Mouse (Mus musculus) heart, postnatal 36 days (tissue): ENCODE measurements around the gene Cbx1. TPM values are rescaled to one million over a fixed set of nuclear protein-coding genes. Genes with fewer than 3 reads are reported as not detected.
"Not testable (repeated sequence)": the region's sequence is repeated elsewhere in the genome, so short reads cannot be mapped to it uniquely, and the experiment has no call there.

Source experiments
- DNase-seq, 2 experiments: peaks; one replicate each; pipeline ENCODE4 v3.0.0; 2021 to 2022
- intact Hi-C: fragments of 180-260 bp; cut with DNase I; formaldehyde crosslinking; loops from one replicate; pipeline ENCODE4 v1.15.1; 2025
- total RNA-seq, 2 experiments: library from RNA; stranded (reverse); gene quantifications; 2 replicates each; pipeline ENCODE4 v1.2.3; 2021

Gene Cbx1
- total RNA-seq, 2 experiments from 2014 or later, result 32.5 to 35.2 TPM

DNA sequence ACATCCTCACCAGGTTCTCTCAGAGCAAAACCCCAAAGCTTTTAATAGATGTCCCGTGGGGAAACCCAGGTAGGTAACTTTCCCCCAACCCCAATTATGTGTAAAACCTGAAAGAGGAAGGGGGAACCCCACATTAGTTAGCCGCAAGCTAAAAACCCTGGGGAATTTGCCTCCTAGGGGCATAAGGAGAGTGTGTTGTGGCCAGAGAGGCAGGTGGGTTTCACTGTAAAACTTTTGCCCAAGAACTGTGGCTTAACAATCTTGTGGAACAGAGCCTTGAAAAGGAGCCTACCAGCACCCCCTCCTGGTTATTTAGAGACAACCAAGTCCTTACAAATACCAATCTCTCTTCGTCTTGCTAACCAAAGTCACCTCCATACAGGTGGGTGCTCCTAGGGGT lies 14.4 kb upstream of the Cbx1 start:
- DNase-seq, result no peak
- intact Hi-C loops, result no loop called here

DNA sequence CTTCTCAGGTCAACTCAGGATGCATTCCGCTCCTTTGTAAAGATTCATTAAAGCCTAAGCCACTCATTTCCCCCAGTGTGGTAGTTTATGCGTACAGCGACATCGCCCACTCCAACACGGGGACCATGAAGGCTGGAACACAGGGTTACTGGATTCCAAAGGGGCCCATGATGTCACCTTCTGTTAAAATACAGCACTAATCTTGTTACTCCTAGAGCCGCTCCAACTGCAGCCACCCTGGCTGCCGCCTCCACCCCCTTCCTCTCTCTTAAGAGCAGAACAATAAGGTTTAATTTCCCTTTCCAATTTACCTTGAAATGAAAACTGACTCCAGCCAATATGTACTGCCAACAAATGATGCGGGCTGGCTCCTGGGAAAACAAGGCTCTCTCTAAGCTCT lies 13.9 kb upstream of the Cbx1 start:
- intact Hi-C loops, result loop anchor here (5.0 kb wide), 1 partner anchor 137 kb away; no protein-coding TSS in a partner anchor
- peak in 1 of 2 experiments; percentile 19 for DNase-seq

DNA sequence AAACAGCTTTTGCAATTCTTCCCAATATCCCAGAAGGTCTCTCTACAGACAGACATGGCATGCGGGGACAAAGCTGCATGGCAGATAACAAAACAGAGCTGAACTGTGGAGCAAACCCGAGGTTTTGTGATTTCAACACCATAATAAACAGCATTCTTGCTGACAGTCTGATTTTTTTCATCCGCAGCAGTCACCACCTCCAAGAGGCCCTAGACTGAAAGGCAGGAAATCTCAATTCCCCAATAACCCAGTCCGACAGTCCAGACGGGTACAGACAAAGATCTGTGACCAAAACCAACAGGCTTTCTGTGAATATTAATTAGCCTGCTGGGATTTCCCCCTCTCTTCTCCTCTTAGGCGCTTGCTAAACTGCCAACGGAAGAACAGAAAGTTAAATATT lies 13.3 kb upstream of the Cbx1 start:
- intact Hi-C loops, result loop anchor here (5.0 kb wide), 1 partner anchor 137 kb away; no protein-coding TSS in a partner anchor
- DNase-seq, result no peak

DNA sequence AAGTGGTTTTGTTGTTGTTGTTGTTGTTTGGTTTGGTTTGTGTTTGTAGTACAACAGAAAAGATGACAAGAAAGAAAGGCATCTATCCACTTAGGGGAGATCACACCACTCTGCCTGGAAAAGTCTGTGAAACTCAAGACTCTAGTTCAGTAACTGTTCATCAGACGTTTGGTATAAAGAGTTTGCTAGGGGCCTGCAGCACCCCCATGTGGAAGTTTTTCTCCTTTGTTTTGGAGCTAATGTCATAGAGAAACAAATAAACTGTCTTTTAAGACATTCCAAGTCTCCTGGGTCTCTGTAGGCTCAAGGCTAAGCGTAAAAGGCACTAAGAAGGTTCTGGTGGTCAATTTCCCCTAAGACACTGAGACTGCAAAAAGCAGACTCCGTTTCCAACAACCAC lies 12.9 kb upstream of the Cbx1 start:
- no peak for DNase-seq
- intact Hi-C loops, result loop anchor here (5.0 kb wide), 1 partner anchor 136 kb away; no protein-coding TSS in a partner anchor

DNA sequence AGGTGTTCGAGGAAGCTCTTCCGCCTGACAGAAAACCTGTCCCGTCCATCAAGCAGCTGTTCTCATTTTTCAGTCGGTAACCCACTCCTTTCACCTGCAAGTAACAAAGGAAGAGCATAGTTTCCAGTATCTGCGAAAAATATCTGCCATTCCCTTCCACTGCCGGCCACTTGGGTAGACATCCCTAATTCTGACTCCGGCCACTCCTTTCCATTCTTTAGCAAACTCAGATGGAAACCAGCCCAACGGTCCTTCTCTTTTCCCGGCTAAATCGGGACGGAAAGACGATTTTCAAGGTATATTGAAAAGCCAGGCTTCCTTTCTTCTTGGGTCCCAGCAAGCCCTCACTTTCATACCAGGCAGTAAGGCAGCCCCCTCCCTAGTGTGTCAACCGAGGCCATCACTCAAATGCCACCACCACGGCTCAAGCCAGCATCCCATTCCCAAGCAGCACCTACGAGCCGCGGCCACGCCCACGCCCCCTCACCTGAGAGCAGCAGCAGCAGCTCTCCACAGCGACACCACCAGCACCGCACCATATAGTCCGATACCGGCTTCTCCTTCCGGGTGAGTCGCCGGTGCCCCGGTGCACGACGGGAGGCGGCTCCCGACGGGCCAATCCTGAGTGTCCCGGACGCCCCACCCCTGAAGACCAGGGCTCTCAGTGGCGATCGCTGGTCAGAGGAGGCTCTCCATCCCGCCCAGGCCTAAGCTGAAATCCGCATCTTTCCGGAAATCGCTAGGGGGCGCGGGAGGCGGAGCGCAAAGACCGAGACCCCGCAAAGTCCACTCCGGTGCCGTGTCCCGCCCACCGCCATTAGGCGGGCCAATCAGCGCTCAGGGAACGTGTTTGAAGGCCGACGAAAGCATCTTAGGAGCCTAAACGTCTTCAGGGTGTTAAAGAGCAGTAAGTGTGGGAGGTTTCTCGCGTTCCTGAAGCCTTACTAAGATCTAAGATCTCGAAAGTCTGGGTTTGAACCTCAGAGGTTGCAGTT lies 11.7 kb upstream of the Cbx1 start, which contains the start of gene Snx11:
TSS of gene Snx11 (minus strand) at position 592 of the 995 bp plus-strand sequence.
- intact Hi-C loops, result loop anchor here (5.0 kb wide), 1 partner anchor 135 kb away; no protein-coding TSS in a partner anchor
- DNase-seq, result peak; percentile 99

DNA sequence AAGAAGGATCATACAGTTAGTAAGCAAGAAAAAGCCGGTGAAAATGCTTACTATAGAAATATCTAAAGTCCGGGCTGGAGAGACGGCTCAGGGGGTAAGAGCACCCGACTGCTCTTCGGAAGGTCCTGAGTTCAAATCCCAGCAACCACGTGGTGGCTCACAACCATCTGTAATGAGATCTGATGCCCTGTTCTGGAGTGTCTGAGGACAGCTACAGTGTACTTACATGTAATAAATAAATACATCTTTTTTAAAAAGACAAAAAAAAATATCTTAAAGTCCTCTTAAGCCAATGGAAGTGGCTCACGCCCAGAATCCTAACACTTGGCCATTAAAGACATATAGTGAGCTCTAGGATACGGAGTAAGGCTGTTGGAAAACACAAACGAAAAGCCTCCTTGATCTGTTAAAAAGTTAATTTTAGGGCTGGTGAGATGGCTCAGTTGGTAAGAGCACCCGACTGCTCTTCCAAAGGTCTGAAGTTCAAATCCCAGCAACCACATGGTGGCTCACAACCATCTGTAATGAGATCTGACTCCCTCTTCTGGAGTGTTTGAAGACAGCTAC lies 10.8 kb upstream of the Cbx1 start:
- intact Hi-C loops, result loop anchor here (5.0 kb wide), 1 partner anchor 134 kb away; no protein-coding TSS in a partner anchor
- DNase-seq, result not testable (repeated sequence)

DNA sequence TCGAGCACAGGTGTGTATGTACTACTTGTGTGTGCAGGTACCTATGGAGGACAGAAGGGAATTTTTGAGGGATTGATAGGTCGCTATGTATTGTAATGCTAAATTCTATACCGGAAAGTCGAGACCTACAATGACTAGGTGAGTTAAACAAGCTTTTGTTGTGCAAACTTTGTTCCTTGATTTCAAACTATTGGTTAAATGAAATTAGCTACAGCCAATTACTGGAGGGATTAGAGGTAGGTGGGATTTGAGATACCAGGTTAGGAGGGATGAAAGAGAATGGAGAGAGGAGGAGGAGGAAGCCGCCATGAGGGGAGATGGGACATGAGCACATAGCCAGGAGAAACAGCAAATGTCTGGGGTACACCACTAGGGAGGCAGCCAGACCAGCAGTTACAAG lies 8.6 kb upstream of the Cbx1 start:
- intact Hi-C loops, result no loop called here
- DNase-seq, result no peak

DNA sequence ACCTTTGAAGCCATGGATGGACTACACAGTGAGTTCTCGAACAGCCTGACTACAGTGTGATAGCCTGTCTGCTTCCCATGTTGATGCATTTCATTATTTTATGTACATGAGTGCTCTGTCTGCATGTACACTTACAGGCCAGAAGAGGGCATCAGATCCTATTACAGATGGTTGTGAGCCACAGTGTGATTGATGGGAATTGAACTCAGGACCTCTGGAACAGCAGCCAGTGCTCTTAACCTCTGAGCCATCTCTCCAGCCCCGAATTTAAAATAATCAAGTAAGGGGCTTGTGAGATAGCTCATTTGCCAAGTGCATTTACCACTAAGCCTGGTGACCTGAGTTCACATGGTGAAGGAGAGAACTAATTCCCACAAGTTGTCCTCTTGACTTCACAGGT lies 7.5 kb upstream of the Cbx1 start:
- no peak for DNase-seq
- intact Hi-C loops, result no loop called here

DNA sequence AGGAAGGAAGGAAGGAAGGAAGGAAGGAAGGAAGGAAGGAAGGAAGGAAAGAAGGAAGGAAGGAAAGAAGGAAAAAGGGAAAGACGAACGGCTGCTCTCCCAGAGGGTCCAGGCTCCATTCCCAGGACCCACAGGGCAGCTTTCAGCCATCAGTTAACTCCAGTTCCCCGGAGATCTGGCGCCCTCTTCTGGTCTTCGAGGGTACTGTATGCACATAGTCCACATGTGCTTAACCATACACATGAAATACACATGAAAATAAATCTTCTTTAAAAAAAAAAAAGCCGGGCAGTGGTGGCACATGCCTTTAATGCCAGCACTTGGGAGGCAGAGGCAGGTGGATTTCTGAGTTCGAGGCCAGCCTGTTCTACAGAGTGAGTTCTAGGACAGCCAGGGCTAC lies 4.1 kb upstream of the Cbx1 start:
- intact Hi-C loops, result not testable (repeated sequence)
- peak; percentile 61 to 77 for DNase-seq

DNA sequence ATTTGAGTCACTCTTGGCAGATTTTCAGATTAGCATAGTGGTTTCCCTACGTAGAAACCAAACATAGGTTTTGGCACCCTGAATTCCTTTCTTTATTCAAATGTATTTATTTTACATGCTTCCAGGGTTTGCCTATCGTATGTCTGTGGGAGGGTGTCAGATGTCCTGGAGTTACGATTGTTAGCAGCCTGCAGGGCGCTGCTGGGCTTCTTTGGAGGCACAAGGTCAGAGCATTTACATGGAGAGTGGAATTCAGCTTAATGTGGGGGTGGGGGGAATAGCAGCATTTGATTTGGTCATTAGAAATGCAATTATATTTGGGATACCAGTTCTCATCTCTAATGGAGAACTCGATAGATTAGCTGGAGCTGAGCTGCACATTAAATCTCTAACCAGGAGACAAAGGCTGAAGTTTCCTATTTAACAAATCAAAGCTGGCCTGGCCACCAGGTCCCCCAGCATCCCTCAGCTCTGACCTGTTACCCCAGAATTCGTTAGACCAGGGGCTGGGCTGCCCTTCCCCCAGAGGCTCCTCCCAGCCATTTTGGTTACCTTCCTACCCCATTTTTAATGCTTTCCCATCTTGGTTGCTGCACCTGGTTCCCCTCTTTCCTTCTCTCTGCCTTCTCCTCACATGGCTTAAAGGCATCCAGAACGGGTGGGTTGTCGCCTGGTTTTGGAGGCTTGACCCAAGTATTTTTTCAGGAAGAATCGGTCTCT lies 2.0 kb upstream of the Cbx1 start:
- no peak for DNase-seq
- intact Hi-C loops, result no loop called here

DNA sequence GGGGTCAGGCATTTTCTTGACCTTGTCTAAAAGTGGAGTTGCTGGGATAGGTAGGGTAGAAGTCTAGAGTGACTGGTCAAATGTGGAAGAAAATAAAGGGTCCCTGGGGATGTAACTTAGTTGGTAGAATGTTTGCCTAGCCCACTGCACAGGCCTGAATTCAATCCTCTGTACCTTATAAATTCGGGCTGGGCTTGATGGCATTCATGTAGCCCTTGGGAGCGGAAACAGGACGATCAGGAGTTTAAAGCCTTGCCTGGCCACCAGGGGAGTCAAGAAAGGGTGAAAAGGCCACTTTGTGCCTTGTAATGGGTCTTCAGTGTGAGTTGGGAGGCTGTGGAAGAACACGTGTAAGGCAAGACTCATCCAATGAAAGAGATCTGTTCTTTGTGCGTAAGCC lies 1.1 kb downstream of the Cbx1 start:
- intact Hi-C loops, result loop anchor here (1.0 kb wide), 1 partner anchor 39 kb away; the partner anchor contains the start of gene Nfe2l1
- DNase-seq, result no peak

DNA sequence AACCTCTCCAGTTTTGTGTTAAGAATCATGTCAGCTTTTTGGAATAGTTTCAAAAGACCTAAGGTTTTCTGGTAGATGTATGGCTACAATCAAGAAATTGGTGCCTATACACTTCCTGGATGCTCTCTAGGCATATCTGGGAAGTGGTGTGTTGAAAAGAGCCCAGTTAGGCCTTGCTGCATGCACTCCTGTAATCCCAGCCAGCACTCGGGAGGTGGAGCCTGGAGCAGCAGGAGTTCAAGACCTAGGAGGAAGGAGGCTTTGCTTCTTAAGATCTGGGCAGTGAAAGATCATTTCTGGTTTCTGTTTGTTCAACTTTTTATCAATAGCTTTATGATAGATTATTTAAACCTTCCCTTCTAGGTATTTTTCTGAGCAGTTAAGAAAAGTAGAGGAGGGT lies 1.8 kb downstream of the Cbx1 start:
- DNase-seq, result no peak
- intact Hi-C loops, result no loop called here

DNA sequence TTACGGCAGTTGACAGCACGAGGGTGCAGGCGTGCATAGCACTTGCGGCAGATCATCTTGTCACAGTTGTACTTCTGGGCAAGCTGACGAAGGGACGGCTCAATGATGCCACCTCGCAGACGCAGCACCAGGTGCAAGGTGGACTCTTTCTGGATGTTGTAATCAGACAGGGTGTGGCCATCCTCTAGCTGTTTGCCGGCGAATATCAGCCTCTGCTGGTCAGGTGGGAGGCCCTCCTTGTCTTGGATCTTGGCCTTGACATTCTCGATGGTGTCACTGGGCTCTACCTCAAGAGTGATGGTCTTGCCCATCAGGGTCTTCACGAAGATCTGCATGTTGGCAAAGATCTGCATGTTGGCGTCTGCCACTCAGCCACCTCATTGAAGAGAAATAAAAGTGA lies 6.6 kb downstream of the Cbx1 start:
- no peak for DNase-seq
- intact Hi-C loops, result no loop called here

DNA sequence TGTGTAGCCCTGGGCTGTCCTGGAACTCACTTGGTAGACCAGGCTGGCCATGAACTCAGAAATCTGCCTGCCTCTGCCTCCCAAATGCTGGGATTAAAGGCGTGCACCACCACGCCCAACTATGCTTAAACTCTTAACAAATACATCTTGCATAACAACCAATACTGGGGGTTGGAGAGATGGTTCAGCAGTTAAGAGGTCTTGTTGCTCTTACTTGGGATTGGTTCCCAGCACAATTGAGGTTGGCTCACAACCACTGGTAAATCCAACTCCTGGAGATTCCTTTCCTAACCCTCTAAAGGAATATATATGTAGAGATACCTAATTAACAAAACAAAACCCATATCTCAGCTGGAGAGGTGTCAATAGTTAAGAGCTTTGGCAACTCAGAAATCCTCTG lies 7.2 kb downstream of the Cbx1 start:
- no peak for DNase-seq
- intact Hi-C loops, result no loop called here

DNA sequence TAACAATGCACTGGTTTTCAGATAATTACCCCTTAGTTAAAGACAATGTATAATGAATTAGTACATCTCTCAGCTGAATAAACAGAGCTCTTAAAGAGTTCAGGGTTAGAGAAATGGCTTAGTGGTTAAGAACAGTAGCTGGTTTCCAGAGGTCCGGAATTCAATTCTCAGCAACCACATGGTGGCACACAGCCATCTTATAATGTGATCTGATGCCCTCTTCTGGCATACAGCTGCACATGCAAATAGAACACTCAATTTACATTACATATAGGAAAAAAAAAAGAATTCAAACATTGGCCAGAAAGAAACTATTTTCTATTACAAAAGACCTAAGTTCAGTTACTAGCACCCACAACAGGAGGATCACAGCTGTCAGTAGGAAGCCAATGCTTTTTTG lies 7.7 kb downstream of the Cbx1 start:
- no peak for DNase-seq
- intact Hi-C loops, result no loop called here

DNA sequence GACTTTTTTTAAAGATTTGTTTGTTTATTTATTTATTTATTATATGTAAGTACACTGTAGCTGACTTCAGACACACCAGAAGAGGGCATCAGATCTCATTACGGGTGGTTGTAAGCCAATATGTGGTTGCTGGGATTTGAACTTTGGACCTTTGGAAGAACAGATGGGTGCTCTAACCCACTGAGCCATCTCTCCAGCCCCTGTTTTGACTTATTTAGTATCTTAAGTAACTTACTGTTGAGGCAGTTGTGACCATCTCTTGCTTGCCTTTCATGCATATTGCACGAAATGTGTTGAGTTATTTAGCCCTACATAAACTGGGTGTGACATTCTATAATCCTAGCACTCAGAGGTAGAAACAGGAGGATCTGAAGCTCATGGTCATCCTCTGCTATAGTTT lies 10.6 kb downstream of the Cbx1 start:
- DNase-seq, result no peak
- intact Hi-C loops, result no loop called here

DNA sequence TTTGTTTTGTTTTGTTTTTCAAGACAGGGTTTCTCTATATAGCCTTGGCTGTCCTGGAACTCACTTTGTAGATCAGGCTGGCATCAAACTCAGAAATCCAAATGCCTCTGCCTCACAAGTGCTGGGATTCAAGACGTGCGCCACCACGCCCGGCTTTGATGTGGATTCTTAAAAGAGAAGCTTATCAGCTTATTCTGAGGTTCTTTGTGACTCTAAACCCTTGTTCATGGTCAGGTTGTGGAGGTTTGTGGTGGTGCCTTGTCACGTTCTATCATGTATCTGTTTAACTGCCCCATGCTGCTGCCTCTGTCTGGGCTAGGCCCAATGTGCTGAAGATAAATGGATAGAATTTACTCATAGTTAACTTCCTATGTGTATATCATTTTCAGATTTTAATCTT lies 16.7 kb downstream of the Cbx1 start:
- intact Hi-C loops, result no loop called here
- DNase-seq, result no peak

DNA sequence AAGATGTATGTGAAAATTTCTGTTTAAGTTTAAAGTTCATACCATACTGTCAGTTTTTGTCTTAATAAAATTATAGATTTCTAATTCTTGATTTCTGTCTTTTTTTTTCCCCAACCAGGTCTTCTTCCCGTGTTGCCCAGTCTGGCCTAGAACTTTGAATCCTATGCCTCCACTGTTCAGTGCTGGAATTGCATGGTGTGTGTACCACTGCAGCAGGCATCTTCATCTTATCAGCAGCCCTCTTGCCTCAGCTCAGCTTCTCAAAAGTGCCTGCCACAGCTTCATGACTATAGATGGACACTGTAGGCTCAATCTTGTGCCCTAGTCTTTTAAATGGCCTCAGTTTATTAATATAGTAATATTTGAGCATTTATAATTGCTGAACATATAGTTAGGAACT lies 19.1 kb downstream of the Cbx1 start:
- DNase-seq, result no peak
- intact Hi-C loops, result no loop called here

DNA sequence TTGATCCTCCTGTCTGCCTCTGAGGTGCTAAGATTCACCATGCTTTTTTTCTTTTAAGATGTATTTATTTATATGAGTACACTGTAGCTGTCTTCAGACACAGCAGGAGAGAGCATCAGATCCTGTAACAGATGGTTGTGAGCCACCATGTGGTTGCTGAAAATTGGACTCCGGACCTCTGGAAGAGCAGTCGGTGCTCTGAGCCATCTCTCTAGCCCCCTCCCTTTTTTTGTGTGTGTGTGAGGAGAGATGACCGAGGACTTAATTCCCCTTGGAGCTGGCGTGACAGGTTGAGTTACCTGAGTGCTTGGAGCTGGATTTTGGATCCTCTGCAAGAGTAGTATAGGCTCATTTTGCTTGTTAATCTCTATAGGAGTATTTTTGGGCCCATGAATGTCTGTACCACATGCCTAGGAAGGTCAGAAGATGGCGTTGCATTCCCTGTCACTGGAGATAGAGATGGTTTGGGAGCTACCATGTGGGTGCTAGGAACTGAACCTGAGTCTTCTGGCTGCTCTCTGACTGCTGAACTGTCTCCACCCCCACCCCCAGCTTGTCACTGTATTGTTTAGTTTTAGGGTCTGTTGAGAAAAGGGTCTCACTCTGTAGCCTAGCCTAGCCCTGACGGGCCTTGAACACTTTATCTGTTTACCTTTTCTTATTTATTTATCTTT lies 20.8 kb downstream of the Cbx1 start:
- intact Hi-C loops, result no loop called here
- no peak for DNase-seq

DNA sequence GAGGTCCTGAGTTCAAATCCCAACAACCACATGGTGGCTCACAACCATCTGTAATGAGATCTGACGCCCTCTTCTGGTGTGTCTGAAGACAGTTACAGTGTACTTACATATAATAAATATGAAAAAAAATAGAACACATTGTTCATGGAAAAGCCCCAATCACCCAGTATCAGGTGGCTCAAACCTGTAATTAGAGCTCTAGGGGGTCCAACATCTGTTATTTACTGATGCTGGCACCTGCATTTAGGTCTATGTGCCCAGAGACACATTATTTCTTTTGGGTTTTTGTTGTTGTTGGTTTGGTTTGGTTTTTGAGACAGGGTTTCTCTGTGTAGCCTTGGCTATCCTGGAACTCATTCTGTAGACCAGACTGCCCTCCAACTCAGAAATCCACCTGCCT lies 22.3 kb downstream of the Cbx1 start:
- DNase-seq, intact Hi-C loops: not testable (repeated sequence)
